Mouse (Mus musculus): ENCODE results near the gene Ak7.

Ak7 gene

GRCm38 (mm10) chr12:105705799-105706487 lies at the start of gene Ak7:
Gene Ak7 (plus strand): TSS chr12:105705976.
- DNase-seq, result peak; percentile 48

- no peak for DNase-seq
These were observed 29.5 kb upstream of the Ak7 start for GRCm38 (mm10) chr12:105676274-105676673.

- no peak for DNase-seq
These were observed 27.6 kb upstream of the Ak7 start for GRCm38 (mm10) chr12:105678211-105678610.

GRCm38 (mm10) chr12:105678762-105679161 lies 27.0 kb upstream of the Ak7 start:
- no peak for DNase-seq

- DNase-seq, result peak; percentile 52
These were observed 21.6 kb upstream of the Ak7 start, which contains the start of gene Gskip for GRCm38 (mm10) chr12:105683933-105684901. Gene Gskip (plus strand): TSS chr12:105684829.

- peak; percentile 94 for DNase-seq
These were observed 20.6 kb upstream of the Ak7 start, which contains the start of gene Atg2b for GRCm38 (mm10) chr12:105685001-105685691. Gene Atg2b (minus strand): TSS chr12:105685211.

GRCm38 (mm10) chr12:105686791-105687190 lies 19.0 kb upstream of the Ak7 start:
- DNase-seq, result no peak

- no peak for DNase-seq
These were observed 18.4 kb upstream of the Ak7 start for GRCm38 (mm10) chr12:105687416-105687815.

- DNase-seq, result no peak
These were observed 17.2 kb upstream of the Ak7 start for GRCm38 (mm10) chr12:105688546-105688945.

GRCm38 (mm10) chr12:105689435-105689834 lies 16.3 kb upstream of the Ak7 start:
- no peak for DNase-seq

- DNase-seq, result no peak
These were observed 11.8 kb upstream of the Ak7 start for GRCm38 (mm10) chr12:105694021-105694420.

GRCm38 (mm10) chr12:105695848-105696247 lies 9.9 kb upstream of the Ak7 start:
- DNase-seq, result no peak

- DNase-seq, result no peak
These were observed 8.5 kb upstream of the Ak7 start for GRCm38 (mm10) chr12:105697104-105697780.

- no peak for DNase-seq
These were observed 5.3 kb upstream of the Ak7 start for GRCm38 (mm10) chr12:105700433-105700832.

GRCm38 (mm10) chr12:105718616-105719015 lies 12.8 kb downstream of the Ak7 start:
- peak; percentile 44 for DNase-seq

- DNase-seq, result no peak
These were observed 14.4 kb downstream of the Ak7 start for GRCm38 (mm10) chr12:105720196-105720595.

- no peak for DNase-seq
These were observed 15.8 kb downstream of the Ak7 start for GRCm38 (mm10) chr12:105721452-105722132.

GRCm38 (mm10) chr12:105722657-105723056 lies 16.9 kb downstream of the Ak7 start:
- DNase-seq, result no peak

- no peak for DNase-seq
These were observed 18.8 kb downstream of the Ak7 start for GRCm38 (mm10) chr12:105724616-105725015.

GRCm38 (mm10) chr12:105725736-105726135 lies 20.0 kb downstream of the Ak7 start:
- DNase-seq, result no peak

GRCm38 (mm10) chr12:105727268-105727667 lies 21.5 kb downstream of the Ak7 start:
- no peak for DNase-seq

- DNase-seq, result peak; percentile 9
These were observed 22.2 kb downstream of the Ak7 start for GRCm38 (mm10) chr12:105727964-105728363.

All from thymus, postnatal 25 days (tissue).